Mouse (Mus musculus) fibroblast of lung, adult 2 months (primary cell): ENCODE measurements around the gene Oas2.

ENCODE experiments used
- DNase-seq: peaks from one replicate; pipeline ENCODE4 v3.0.0-alpha.2; 2011; ENCODE audit warnings: low read depth

Oas2 gene

GRCm38 (mm10) chr5:120729319-120729718, 20.3 kb downstream of the Oas2 start:
- DNase-seq, result no peak

DNA sequence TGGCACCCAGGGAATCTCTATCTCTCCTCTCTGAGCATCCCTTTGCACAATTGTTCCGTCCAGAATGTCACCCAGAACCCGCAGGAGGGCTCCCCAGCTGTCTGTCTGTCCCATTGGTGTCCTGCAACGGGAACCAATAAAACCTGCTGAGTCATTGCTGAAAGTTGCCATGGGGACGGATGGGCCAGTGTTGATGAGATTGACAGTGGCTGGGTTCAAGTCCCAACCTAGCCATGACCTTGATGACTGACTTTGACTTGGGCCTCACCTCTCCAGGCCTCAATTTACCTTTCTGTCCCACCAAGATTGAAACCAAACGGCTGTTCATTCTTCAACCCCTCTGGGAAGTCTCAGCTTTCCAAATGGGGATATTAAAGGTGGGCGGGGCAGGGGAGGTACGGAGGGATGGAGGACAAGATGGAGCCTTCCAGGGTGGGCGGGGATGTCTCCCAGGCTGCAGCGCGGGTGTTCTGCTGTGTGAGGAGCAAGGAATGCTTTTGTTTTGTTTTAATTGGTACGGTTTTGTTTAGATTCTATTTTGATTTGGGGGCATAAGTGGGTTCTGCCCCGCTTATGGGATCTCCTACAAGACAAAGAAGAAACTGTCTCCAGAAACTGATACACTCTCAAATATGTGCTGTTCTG, 23.7 kb downstream of the Oas2 start:
- DNase-seq, result no peak

GRCm38 (mm10) chr5:120721005-120721404, 28.6 kb downstream of the Oas2 start:
- no peak for DNase-seq

- DNase-seq, result no peak
Observed at GRCm38 (mm10) chr5:120718600-120719378, 30.9 kb downstream of the Oas2 start.

GRCm38 (mm10) chr5:120717136-120717535, 32.5 kb downstream of the Oas2 start:
- DNase-seq, result no peak

- peak; percentile 13 for DNase-seq
Observed at GRCm38 (mm10) chr5:120714314-120714713, 35.3 kb downstream of the Oas2 start.

DNA sequence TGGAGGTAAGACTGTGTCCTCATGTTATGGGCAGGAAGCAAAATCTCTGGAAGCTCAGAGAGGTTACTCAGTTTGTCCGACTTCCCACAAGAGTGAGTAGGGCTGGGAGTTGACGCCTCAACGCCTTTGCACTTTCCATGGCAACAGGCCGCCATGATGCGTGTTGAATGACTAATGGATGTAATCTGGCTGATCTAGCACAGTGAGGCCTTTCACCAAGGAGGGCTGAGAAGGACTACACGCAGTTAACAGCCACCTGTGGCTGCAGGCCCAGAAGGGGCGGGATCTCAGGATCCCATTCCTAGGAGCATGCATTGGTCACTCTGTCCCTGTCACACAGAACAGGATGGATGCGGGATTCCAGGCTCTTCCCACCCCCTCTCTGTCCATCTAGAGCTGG, 36.9 kb downstream of the Oas2 start:
- no peak for DNase-seq

DNA sequence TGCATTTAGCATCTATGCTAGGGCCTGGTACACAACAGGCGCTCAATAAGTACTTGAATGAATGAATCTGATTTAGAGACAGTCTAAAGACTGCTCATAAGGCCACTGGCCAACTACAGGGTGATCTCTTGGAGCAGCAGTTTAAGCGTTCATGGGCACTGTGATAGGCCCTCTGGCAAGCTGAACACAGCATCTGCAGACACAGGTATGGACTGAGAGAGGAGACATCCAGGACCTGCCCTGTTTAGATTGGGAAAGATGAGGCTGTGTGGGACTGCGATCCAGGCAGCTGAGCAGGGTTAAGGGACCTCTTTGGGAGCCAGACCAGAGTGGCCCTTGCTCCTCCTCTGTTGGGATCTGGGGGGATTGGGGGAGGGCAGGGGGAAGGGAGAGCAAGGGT, 37.8 kb downstream of the Oas2 start, which contains the start of gene Dtx1:
Gene Dtx1 (minus strand): TSS at position 101 of the 400 bp plus-strand sequence.
- no peak for DNase-seq

DNA sequence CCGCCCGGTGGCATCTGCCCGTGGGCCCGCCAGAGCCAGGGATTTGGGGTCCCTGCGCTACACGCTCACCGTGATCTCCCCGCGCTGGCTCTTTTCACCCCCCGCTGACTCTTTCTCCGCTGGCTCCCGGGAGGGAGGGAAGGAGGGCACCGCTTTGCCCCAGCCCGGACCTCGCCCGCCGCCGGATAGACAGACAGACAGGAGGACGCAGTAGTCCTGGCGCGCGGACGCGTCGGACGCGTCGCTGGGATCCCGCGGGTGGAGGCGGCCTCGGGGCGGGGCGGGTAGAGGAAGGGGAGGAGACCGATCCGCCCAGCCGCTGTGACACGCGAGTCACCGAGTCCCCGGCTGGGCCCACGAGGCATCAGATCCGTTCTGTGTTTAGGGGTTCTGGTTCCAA, 38.2 kb downstream of the Oas2 start:
- no peak for DNase-seq

DNA sequence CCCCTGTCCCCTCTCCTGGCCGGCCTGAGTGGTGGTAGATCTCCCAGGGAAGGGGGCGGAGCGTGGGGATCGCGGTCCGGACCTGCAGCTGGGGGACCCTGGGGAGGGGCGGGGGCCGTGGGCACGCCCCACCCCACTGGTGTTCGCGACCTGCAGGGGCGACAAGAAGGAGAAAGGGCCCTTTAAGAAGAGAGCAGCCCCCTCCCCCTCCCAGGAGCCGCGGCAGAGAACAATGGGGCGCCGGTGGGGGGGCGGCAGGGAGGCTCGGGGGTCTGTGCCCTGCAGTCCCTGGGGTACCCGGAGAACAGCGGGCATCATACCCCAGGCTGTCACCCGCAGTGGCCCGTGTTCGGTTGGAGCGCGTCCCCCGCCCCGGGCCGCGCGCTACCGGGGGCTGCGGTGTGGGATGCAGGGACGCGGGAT, 38.8 kb downstream of the Oas2 start:
- no peak for DNase-seq

GRCm38 (mm10) chr5:120710161-120710825, 39.4 kb downstream of the Oas2 start:
- no peak for DNase-seq

GRCm38 (mm10) chr5:120706976-120707375, 42.7 kb downstream of the Oas2 start:
- DNase-seq, result no peak

GRCm38 (mm10) chr5:120706541-120706940, 43.1 kb downstream of the Oas2 start:
- no peak for DNase-seq

DNA sequence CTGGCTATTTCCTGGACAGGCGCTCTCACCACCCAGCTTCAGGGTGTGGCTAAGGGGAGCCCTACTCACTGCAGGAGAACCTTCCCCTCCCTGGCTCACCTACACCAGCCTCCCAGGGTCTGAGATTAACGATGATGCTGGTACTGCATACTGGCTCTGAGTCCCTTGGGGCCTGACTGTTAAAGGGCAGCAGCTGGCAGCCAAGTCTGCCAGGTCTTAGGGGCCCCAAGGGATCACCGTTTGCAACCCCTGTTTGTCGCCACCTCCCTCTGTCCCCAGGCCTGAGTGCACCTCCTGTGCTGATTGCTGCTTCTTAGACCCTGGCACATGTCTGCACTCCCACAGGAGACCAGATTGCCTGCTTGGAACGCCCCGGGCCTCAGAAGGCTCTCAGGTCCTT, 45.2 kb downstream of the Oas2 start:
- no peak for DNase-seq

- DNase-seq, result no peak
Observed at GRCm38 (mm10) chr5:120703660-120704059, 46.0 kb downstream of the Oas2 start.

DNA sequence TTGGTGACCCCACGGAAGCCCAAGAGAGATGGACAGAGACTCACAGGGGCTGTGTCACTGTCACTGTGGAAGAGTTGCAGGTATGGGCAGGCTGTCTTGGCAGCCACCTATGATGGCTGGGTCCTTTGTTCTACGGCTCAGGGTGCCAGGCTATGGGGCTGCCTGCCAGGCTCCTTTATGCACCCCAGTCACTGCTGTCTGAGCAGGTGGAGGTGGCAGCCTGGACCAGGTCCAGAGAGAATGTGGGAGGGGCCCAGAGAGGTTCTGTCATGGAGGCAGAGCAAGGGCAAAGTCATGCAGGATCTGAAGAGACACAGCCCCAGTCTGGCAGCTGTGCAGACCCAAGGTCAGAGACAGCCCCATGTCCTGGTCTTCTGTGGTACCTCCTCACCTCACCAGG, 46.7 kb downstream of the Oas2 start:
- DNase-seq, result no peak

DNA sequence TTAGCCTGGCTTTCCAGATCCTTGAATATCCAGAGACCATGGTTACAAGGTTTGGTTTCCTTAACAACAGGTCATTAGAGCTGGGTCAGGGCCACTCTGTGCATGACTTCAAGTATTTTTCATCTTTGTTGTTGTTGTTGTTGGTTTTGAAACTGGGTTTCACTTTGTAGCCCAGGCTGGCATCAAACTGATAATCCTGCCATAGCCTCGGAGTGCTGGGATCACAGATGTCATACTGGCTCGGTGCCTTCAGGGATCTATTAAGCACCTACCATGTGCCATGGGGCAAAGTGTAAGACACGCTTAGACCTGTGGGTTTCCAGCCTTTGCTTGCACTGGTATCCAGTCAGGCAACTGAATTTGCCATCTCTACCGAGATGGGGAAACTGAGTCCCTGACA, 47.2 kb downstream of the Oas2 start:
- no peak for DNase-seq

GRCm38 (mm10) chr5:120700996-120701790, 48.5 kb downstream of the Oas2 start:
- DNase-seq, result no peak

GRCm38 (mm10) chr5:120698801-120699391, 50.8 kb downstream of the Oas2 start:
- no peak for DNase-seq

- DNase-seq, result no peak
Observed at GRCm38 (mm10) chr5:120698181-120698580, 51.5 kb downstream of the Oas2 start.

GRCm38 (mm10) chr5:120696865-120697264, 52.8 kb downstream of the Oas2 start:
- no peak for DNase-seq
